Mouse (Mus musculus): ENCODE results near the gene Rnf19b. TPM values are rescaled to one million over a fixed set of nuclear protein-coding genes. Genes with fewer than 3 reads are reported as not detected.
A peak's percentile ranks its signal among the peaks of the same experiment; 100 is the strongest.

The Rnf19b gene
- 7.1 and 7.2 TPM in 2 replicates for polyA plus RNA-seq (2015; fragmentation: Nextera tagmentation; extraction: Ambion mirVana)

GRCm38 (mm10) chr4:129058207-129059092 lies at the start of gene Rnf19b:
TSS of gene Rnf19b (plus strand) at chr4:129058271.
- Histone ChIP-seq H3K9me3 (replicated peaks; ENCODE audit: control insufficient read depth, low read length) (no peaks in the 10 kb centered on the region), H3K36me3 (ENCODE audit: control insufficient read depth, insufficient read depth, low read length) (no peaks in the 10 kb centered on the region), H3K4me3 (replicated peaks; ENCODE audit: low read length) (peak within 1 kb of the TSS; percentile 70), H3K9ac (ENCODE audit: low read length) (peak within 1 kb of the TSS; percentile 96), H3K4me1 (ENCODE audit: control insufficient read depth, insufficient read depth, low read length) (peaks cover 9% of the 10 kb centered on the region), H3K4me2 (ENCODE audit: low read depth, low read length) (peak within 1 kb of the TSS; percentile 99), H3K27me3 (ENCODE audit: control insufficient read depth, insufficient read depth, low read length) (no peaks in the 10 kb centered on the region), H3K27ac (ENCODE audit: low read length) (peak within 1 kb of the TSS; percentile 80)
- peak; percentile 48 for ATAC-seq (ENCODE audit: insufficient read depth, low FRiP score)
- WGBS: under 1% methylated on average over 89 of the region's 107 CpGs

GRCm38 (mm10) chr4:129008672-129009071 lies 49.4 kb upstream of the Rnf19b start:
- Histone ChIP-seq H3K9me3 (replicated peaks; ENCODE audit: control insufficient read depth, low read length) (no peaks in the 10 kb centered on the region), H3K9ac (ENCODE audit: low read length) (no peak overlapping the region), H3K4me2 (ENCODE audit: low read depth, low read length) (no peak overlapping the region), H3K36me3 (ENCODE audit: control insufficient read depth, insufficient read depth, low read length) (peaks cover 15% of the 10 kb centered on the region; the same call in 1 of the 2 replicates), H3K4me3 (replicated peaks; ENCODE audit: low read length) (no peak overlapping the region), H3K27me3 (ENCODE audit: control insufficient read depth, insufficient read depth, low read length) (no peaks in the 10 kb centered on the region), H3K4me1 (ENCODE audit: control insufficient read depth, insufficient read depth, low read length) (no peaks in the 10 kb centered on the region), H3K27ac (ENCODE audit: low read length) (no peak overlapping the region)
- 68% methylated on average over 3 of the region's 3 CpGs for WGBS
- no peak for ATAC-seq (ENCODE audit: insufficient read depth, low FRiP score)

- 74% methylated on average over 5 of the region's 5 CpGs for WGBS
These were observed 48.5 kb upstream of the Rnf19b start for GRCm38 (mm10) chr4:129009521-129009920.

GRCm38 (mm10) chr4:129011604-129012121 lies 46.4 kb upstream of the Rnf19b start:
- peaks cover 15% of the 10 kb centered on the region; the same call in 1 of the 2 replicates for H3K36me3 ChIP-seq (ENCODE audit: control insufficient read depth, insufficient read depth, low read length)
- peak overlapping the region; percentile 40 for H3K27ac ChIP-seq (ENCODE audit: low read length)
- no peak overlapping the region for H3K4me3 ChIP-seq (replicated peaks; ENCODE audit: low read length)
- H3K4me1 ChIP-seq (ENCODE audit: control insufficient read depth, insufficient read depth, low read length): no peaks in the 10 kb centered on the region
- H3K27me3 ChIP-seq (ENCODE audit: control insufficient read depth, insufficient read depth, low read length): no peaks in the 10 kb centered on the region
- H3K9ac ChIP-seq (ENCODE audit: low read length): no peak overlapping the region
- ATAC-seq (ENCODE audit: insufficient read depth, low FRiP score): no peak
- WGBS: 53% methylated on average over 15 of the region's 15 CpGs
- H3K4me2 ChIP-seq (ENCODE audit: low read depth, low read length): no peak overlapping the region
- H3K9me3 ChIP-seq (replicated peaks; ENCODE audit: control insufficient read depth, low read length): no peaks in the 10 kb centered on the region

More at GRCm38 (mm10) chr4:129009521-129009920, 48.5 kb upstream of the Rnf19b start:
- no peaks in the 10 kb centered on the region for H3K9me3 ChIP-seq (replicated peaks; ENCODE audit: control insufficient read depth, low read length)
- no peak overlapping the region for H3K4me3 ChIP-seq (replicated peaks; ENCODE audit: low read length)
- no peak for ATAC-seq (ENCODE audit: insufficient read depth, low FRiP score)
- H3K27ac ChIP-seq (ENCODE audit: low read length): no peak overlapping the region
- no peak overlapping the region for H3K9ac ChIP-seq (ENCODE audit: low read length)
- no peaks in the 10 kb centered on the region for H3K4me1 ChIP-seq (ENCODE audit: control insufficient read depth, insufficient read depth, low read length)
- peaks cover 15% of the 10 kb centered on the region; the same call in 1 of the 2 replicates for H3K36me3 ChIP-seq (ENCODE audit: control insufficient read depth, insufficient read depth, low read length)
- no peaks in the 10 kb centered on the region for H3K27me3 ChIP-seq (ENCODE audit: control insufficient read depth, insufficient read depth, low read length)
- H3K4me2 ChIP-seq (ENCODE audit: low read depth, low read length): no peak overlapping the region

GRCm38 (mm10) chr4:129013151-129013864 lies 44.8 kb upstream of the Rnf19b start:
- H3K9me3 ChIP-seq (replicated peaks; ENCODE audit: control insufficient read depth, low read length): no peaks in the 10 kb centered on the region
- H3K27ac ChIP-seq (ENCODE audit: low read length): no peak overlapping the region
- H3K27me3 ChIP-seq (ENCODE audit: control insufficient read depth, insufficient read depth, low read length): no peaks in the 10 kb centered on the region
- H3K4me3 ChIP-seq (replicated peaks; ENCODE audit: low read length): no peak overlapping the region
- 39% methylated on average over 10 of the region's 10 CpGs for WGBS
- no peak overlapping the region for H3K4me2 ChIP-seq (ENCODE audit: low read depth, low read length)
- peaks cover 9% of the 10 kb centered on the region; the same call in 1 of the 2 replicates for H3K36me3 ChIP-seq (ENCODE audit: control insufficient read depth, insufficient read depth, low read length)
- H3K4me1 ChIP-seq (ENCODE audit: control insufficient read depth, insufficient read depth, low read length): no peaks in the 10 kb centered on the region
- H3K9ac ChIP-seq (ENCODE audit: low read length): no peak overlapping the region
- no peak for ATAC-seq (ENCODE audit: insufficient read depth, low FRiP score)

GRCm38 (mm10) chr4:129016329-129016728 lies 41.7 kb upstream of the Rnf19b start:
- H3K4me1 ChIP-seq (ENCODE audit: control insufficient read depth, insufficient read depth, low read length): peaks cover 6% of the 10 kb centered on the region
- H3K4me2 ChIP-seq (ENCODE audit: low read depth, low read length): no peak overlapping the region

GRCm38 (mm10) chr4:129017150-129017549 lies 40.9 kb upstream of the Rnf19b start:
- 87% methylated on average over 10 of the region's 10 CpGs for WGBS
- H3K36me3 ChIP-seq (ENCODE audit: control insufficient read depth, insufficient read depth, low read length): no peaks in the 10 kb centered on the region
- H3K4me2 ChIP-seq (ENCODE audit: low read depth, low read length): no peak overlapping the region
- no peaks in the 10 kb centered on the region for H3K9me3 ChIP-seq (replicated peaks; ENCODE audit: control insufficient read depth, low read length)
- H3K4me1 ChIP-seq (ENCODE audit: control insufficient read depth, insufficient read depth, low read length): peaks cover 6% of the 10 kb centered on the region
- no peak for ATAC-seq (ENCODE audit: insufficient read depth, low FRiP score)
- no peak overlapping the region for H3K9ac ChIP-seq (ENCODE audit: low read length)
- no peak overlapping the region for H3K27ac ChIP-seq (ENCODE audit: low read length)
- H3K27me3 ChIP-seq (ENCODE audit: control insufficient read depth, insufficient read depth, low read length): no peaks in the 10 kb centered on the region
- H3K4me3 ChIP-seq (replicated peaks; ENCODE audit: low read length): no peak overlapping the region

More at GRCm38 (mm10) chr4:129016329-129016728, 41.7 kb upstream of the Rnf19b start:
- no peaks in the 10 kb centered on the region for H3K27me3 ChIP-seq (ENCODE audit: control insufficient read depth, insufficient read depth, low read length)
- H3K27ac ChIP-seq (ENCODE audit: low read length): no peak overlapping the region
- no peak for ATAC-seq (ENCODE audit: insufficient read depth, low FRiP score)
- no peaks in the 10 kb centered on the region for H3K9me3 ChIP-seq (replicated peaks; ENCODE audit: control insufficient read depth, low read length)
- no peaks in the 10 kb centered on the region for H3K36me3 ChIP-seq (ENCODE audit: control insufficient read depth, insufficient read depth, low read length)
- H3K4me3 ChIP-seq (replicated peaks; ENCODE audit: low read length): no peak overlapping the region
- H3K9ac ChIP-seq (ENCODE audit: low read length): no peak overlapping the region
- 31% methylated on average over 4 of the region's 4 CpGs for WGBS

GRCm38 (mm10) chr4:129018788-129019435 lies 39.2 kb upstream of the Rnf19b start:
- no peaks in the 10 kb centered on the region for H3K36me3 ChIP-seq (ENCODE audit: control insufficient read depth, insufficient read depth, low read length)
- peaks cover 6% of the 10 kb centered on the region for H3K4me1 ChIP-seq (ENCODE audit: control insufficient read depth, insufficient read depth, low read length)
- H3K9ac ChIP-seq (ENCODE audit: low read length): no peak overlapping the region
- no peak overlapping the region for H3K4me3 ChIP-seq (replicated peaks; ENCODE audit: low read length)
- no peak for ATAC-seq (ENCODE audit: insufficient read depth, low FRiP score)
- no peak overlapping the region for H3K27ac ChIP-seq (ENCODE audit: low read length)
- H3K27me3 ChIP-seq (ENCODE audit: control insufficient read depth, insufficient read depth, low read length): no peaks in the 10 kb centered on the region
- no peak overlapping the region for H3K4me2 ChIP-seq (ENCODE audit: low read depth, low read length)
- no peaks in the 10 kb centered on the region for H3K9me3 ChIP-seq (replicated peaks; ENCODE audit: control insufficient read depth, low read length)
- 79% methylated on average over 9 of the region's 9 CpGs for WGBS

All from stomach, embryonic 16.5 days (tissue).